Mouse (Mus musculus): ENCODE data around the gene Tiprl.

- TF ChIP-seq POLR2A (IDR thresholded peaks at IDR 0.05; ENCODE audit: low read depth, low read length): no peak
- no peak for TF ChIP-seq CTCF (IDR thresholded peaks at IDR 0.05; ENCODE audit: extremely low read depth, insufficient read length, insufficient replicate concordance, low read depth, low read length)
Measured at GRCm38 (mm10) chr1:165178075-165178474, 58.7 kb downstream of the Tiprl start.
